Mouse (Mus musculus) spleen, postnatal 36 days (tissue): ENCODE results near the gene Nusap1.
A peak's percentile ranks its signal among the peaks of the same experiment; 100 is the strongest.
"Not testable (repeated sequence)": the region's sequence is repeated elsewhere in the genome, so short reads cannot be mapped to it uniquely, and the experiment has no call there.

Experiments used
- DNase-seq, 2 experiments: peaks; one replicate each; pipeline ENCODE4 v3.0.0; 2022; ENCODE audit warnings: low spot score in 2 of 2, mixed read lengths in 1 of 2

Gene Nusap1

GRCm38 (mm10) chr2:119618199-119618982, at the start of gene Nusap1, which contains the start of gene Oip5:
Nusap1 (plus strand) TSS chr2:119618298.
Oip5 (minus strand) TSS chr2:119618469.
- DNase-seq: peak; percentile 95 to 97

GRCm38 (mm10) chr2:119572471-119572870, 45.6 kb upstream of the Nusap1 start:
- DNase-seq: no peak

GRCm38 (mm10) chr2:119581571-119581970, 36.5 kb upstream of the Nusap1 start:
- DNase-seq: no peak

GRCm38 (mm10) chr2:119583439-119583838, 34.7 kb upstream of the Nusap1 start:
- no peak for DNase-seq

GRCm38 (mm10) chr2:119584282-119584681, 33.8 kb upstream of the Nusap1 start:
- DNase-seq: no peak

GRCm38 (mm10) chr2:119587383-119587782, 30.7 kb upstream of the Nusap1 start:
- DNase-seq: peak; percentile 59 to 66

GRCm38 (mm10) chr2:119591247-119591646, 26.9 kb upstream of the Nusap1 start:
- no peak for DNase-seq

GRCm38 (mm10) chr2:119593765-119594112, 24.4 kb upstream of the Nusap1 start:
- DNase-seq: no peak

- DNase-seq: peak; percentile 92 to 95
Observed at GRCm38 (mm10) chr2:119594113-119594981, 23.8 kb upstream of the Nusap1 start.

- DNase-seq: no peak
Observed at GRCm38 (mm10) chr2:119595308-119595707, 22.8 kb upstream of the Nusap1 start.

GRCm38 (mm10) chr2:119596781-119597330, 21.2 kb upstream of the Nusap1 start:
- DNase-seq: no peak

GRCm38 (mm10) chr2:119601027-119601426, 17.1 kb upstream of the Nusap1 start:
- DNase-seq: no peak

- DNase-seq: not testable (repeated sequence)
Observed at GRCm38 (mm10) chr2:119601575-119601974, 16.5 kb upstream of the Nusap1 start.

GRCm38 (mm10) chr2:119602488-119602887, 15.6 kb upstream of the Nusap1 start:
- DNase-seq: no peak

- DNase-seq: no peak
Observed at GRCm38 (mm10) chr2:119603909-119604308, 14.2 kb upstream of the Nusap1 start.

- peak in 1 of 2 experiments; percentile 43 for DNase-seq
Observed at GRCm38 (mm10) chr2:119605361-119605973, 12.6 kb upstream of the Nusap1 start.

GRCm38 (mm10) chr2:119607023-119607422, 11.1 kb upstream of the Nusap1 start:
- peak in 1 of 2 experiments; percentile 14 for DNase-seq

GRCm38 (mm10) chr2:119617841-119618198, 278 bp upstream of the Nusap1 start:
- peak; percentile 31 to 43 for DNase-seq

GRCm38 (mm10) chr2:119619002-119619401, 904 bp downstream of the Nusap1 start:
- DNase-seq: not testable (repeated sequence)

GRCm38 (mm10) chr2:119621302-119621701, 3.2 kb downstream of the Nusap1 start:
- DNase-seq: no peak

GRCm38 (mm10) chr2:119636781-119637180, 18.7 kb downstream of the Nusap1 start:
- peak; percentile 21 to 46 for DNase-seq
